Mouse (Mus musculus) c-Kit-positive CD71-negative TER-119-negative erythroid progenitor cells, embryonic 14.5 days (primary cell): Measurements from ENCODE around the gene Misp.

Experiments used
- DNase-seq: peaks from one replicate; pipeline ENCODE4 v3.0.0-alpha.2; 2013; ENCODE audit warnings: low read depth

Gene Misp

DNA sequence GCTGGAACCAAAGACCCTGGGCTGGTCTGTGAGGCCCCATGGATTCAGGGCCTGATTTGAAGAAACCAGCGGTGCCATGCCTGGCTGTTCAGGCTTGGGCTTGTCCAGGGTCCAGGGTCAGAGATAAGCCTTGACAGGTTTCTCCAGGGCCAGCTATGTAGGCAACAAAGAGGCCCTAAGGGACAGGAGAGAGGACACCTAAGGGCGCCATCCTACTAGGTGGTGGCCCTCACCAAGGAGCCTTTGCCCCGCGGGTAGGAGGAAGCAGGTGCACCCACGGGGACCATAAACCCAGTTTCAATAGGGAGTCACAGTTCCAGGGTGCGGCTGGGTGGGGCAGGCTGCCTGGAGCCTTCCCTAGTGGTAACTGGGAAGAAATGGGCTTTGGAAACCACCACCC, 2.2 kb downstream of the Misp start:
- DNase-seq: no peak

DNA sequence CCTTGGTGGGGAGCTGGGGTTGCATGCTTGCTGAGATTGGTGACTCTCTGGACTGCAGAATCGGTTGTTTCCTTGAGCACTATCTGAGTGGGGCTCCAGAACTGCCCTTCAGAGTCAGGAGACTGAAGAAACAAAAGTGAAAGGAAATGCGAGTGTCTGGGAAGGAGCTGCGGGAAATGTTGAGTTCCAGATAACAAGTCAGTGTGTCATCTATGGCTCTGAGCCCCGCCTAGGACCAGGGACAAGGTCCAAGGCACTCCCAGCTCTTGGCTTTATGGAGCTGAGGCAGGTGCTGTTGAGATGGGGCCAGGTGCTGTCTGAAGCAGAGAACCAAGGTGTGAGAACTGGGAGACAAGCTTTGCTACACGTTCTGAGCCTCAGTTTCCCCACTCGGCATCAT, 3.6 kb downstream of the Misp start:
- no peak for DNase-seq

DNA sequence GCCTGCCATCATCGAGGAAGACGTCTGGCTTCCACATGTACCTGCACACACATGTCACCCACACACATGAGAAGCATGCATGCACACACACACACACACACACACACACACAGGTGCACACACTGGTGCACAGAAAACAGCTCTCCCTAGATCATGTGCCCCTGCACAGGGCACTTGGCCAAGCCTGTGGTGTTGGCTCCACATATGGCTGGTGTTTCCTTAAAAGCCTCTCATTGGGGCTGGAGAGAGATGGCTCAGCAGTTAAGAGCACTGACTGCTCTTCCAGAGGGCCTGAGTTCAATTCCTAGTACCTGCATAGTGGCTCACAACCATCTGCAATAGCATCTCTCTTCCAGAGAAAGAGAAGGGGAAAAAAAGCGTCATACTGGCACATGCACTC, 10.8 kb downstream of the Misp start:
- DNase-seq: no peak

DNA sequence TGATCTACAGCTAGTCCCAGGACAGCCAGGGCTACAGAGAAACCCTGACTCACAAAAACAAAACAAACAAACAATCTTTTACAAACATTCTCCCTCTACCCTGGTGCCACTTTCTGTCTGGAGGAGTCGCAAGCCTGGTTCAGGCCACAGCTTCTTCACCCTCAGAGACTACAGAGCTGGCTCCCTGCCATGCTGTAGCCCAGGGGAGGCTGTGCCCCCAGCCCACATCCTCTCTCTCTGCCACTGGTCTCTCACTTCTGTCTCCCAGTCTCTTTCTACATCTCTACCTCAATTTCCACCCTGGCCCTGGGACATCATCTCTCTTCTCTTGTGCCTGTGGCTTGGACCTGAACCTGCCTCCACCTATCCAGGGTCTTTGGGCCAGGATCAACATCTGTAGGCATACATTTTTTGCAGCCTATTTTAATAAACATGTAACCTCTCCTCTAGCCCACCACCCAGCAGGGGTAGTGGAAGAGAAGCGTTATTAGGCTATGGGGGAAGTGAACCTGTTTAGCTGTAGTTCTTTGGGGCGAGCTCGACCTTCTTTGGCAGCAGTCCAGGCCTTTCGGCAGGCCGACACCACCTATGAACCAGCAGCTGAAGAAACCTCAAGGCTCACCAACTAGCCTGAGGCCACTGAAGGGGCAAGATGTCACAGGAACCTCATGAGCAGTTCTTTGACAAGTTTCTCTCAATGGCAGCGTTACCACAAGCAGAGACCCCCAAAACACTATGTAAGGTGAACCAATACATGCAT, 11.4 kb downstream of the Misp start:
- DNase-seq: no peak

DNA sequence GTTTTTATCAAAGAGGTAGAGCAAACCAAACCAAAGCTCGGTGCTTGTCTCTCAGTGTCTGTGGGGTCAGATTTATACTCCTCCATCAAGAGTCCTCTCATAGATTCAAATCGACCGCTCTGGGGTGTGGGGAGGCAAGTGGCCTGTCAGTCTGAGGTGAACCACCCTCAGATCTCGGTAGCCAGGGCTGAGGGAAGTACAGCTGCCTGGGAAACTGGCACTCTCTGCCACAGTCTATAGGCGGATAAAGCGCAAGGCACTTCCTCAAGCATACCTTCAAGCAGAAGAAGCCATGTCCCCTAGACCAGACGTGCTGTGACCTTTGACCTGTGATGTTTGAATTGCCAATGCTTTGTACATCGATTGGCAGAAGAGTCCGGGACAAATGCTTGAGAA, 12.0 kb downstream of the Misp start:
- no peak for DNase-seq

DNA sequence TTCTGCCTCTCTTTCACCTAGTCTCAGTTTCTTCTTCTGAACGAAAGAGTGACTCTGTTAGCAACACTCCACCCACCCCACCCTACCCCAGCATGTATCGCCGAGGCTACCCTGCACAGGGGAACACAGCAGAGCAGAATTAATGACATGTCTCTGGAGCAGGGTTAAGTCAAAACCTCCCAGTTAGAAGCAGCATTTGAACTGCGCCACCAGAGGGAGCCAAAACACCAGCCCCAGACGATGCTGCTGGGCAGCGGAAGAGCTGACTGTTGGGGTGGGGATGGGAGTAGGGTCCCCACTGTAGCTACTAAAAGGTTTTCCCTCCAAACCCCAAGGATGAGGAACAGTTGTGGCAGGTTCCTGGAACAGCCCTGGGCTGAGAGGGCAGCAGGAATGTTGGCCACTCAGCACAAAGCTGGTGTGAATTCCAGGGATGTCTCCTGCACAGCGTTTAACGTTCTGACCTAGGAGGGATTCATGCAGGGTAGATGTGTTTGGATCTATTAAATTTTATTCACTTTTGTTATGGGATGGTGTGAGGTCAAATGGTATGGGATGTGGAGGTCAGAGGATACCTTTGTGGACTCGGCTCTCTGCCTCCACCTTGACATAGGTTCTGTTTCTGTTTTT, 14.1 kb downstream of the Misp start:
- peak; percentile 64 for DNase-seq

DNA sequence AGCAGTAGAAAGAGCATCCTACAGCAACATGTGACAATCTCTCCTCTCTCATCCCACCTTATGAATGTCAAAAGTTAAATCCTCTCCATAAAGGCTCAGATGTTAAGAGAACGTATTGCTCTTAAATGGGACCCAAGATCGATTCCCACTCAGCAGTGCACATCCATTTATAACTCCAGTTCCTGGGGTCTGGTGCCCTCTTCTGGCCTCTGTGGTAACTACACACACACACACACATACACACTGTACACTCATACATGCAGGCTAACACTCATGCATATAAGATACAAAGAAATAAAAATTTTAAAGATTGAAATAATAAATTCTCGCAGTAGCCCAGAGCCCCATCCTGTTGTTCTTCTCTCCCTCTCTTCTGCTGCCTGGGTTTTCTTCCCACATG, 16.1 kb downstream of the Misp start:
- DNase-seq: no peak

DNA sequence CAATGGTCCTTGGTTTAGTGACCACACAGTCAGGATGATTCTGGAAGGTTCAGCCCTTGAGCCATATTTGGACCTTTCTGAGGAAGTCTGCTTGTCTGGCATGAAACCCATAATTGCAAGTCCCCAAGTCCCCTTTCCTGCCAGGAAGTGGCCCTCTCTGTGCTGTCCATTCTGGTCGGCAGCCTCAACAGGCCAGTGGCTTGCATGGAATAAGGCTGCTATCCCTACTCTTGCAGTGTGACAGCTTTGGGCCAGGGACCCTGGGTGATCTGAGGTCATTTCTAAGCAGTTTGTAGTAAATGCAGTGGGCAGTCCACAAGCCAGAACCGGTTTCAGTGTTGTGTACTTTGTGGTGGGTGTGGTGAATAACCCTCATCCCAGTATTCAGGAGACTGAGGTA, 17.4 kb downstream of the Misp start:
- no peak for DNase-seq

DNA sequence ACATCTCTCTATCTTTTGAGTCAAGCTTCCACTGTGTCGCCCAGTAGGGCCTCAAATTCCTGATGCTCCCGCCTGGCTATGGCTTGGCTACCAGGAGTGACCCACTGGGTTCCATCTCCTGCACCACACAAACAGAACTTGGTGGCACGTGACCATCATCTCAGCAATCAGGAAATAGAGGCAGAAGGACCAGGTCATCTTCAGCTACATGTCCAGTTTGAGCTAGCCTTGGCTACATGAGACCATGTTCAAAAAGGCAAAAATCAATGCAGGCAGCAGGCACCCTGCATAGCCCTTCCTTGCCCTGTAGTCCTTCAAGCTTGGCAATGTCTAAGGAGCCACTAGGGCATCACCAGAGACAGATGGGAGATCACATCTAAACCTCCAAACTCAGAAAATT, 19.3 kb downstream of the Misp start:
- DNase-seq: no peak

DNA sequence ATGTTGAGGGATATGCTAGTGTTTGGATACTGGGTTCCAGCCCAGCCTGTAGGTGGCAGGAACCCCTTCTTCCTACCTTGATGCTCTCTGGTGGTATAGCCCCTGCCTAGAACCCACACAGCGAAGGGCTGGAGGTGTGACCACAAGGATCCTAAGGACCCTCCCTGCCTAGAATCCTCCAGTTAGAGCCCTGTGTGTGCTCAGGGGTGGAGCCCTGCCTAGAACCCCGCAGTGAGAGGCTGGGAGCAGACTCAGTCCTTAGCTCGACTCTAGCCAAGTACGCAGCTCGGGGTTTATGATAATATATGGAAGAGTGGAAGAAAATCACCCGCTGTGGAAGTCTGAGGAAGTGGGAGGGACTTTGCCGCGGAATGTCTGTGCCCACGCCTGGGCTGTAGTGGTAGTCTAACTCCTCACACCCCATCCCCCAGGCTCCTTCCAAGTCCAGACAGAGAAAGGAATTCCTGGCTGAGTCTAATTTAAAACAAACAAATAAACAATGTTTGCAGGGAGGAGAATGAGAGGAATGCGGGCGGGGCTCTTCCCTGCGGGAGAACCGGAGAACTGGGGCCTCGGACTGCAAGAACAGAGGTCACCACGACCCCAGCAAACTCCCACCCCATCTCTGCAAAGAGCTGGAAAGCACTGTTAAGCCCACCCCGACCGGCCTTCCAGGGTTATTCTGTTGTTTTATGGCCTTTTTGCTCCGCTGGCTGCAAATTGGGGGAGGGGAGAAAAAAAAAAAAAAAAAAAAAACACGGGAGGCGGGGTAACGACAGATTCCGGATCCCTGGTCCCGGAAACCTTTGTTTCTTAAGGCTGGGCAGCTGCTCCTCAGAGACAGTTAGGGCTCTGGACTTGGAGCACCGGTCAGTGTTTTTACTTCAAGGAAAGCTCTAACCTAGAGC, 20.1 kb downstream of the Misp start:
- DNase-seq: no peak

DNA sequence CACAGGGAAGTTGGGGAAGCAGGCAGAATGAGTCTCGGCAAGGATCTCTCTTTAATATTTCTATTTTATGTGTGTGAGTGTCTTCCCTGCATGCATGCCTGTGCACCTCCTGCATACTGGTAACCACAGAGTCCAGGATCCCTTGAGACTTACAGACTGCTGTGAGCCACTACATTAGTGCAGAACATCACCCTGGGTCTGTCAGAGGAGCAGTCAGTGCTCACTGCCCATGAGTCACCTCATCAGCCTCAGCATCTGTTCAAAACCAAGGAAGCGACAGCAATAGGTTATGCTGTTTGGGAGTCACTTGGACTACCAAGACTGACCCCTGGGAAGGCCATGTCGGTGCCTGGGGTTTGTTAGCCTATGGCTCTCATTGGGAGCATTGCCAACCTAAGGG, 21.5 kb downstream of the Misp start:
- DNase-seq: no peak

DNA sequence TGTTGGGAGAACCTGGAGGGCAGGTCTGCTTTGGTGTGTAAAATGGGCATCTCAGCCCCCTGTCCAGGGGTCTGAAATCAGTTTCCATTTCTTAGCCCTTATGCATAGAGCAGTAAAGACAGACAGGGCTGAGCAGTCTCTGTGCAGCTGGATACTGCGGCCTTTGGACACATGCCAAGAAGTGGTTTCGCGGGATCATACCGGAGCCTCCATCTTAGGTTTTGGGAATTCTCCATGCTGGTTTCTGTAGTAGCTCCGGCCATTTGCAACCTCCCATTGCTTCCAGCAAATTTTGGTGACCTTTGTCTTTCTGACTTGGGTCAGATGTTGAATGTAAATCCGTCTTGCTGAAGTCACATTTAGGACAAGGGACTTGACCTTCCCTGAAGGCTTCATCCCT, 22.7 kb downstream of the Misp start:
- no peak for DNase-seq

DNA sequence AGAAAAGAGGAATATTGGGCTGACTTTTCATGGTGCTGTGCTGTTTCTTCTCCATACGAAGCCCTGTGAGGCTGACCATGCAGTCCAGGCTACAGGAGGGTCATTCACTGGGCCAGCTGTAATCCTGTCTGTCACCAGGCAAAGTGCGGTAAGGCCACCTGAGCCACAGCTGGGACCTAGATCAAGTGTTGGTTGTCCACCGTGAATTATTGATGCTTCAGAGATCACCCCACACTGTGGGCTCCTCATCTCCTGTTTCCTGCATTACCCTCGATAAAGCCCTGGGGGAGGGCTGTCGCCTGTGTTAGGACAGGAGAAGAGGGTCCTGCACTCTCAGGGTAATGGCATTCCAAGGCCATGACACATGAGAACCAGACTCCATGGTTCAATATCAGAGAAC, 25.8 kb downstream of the Misp start:
- no peak for DNase-seq

DNA sequence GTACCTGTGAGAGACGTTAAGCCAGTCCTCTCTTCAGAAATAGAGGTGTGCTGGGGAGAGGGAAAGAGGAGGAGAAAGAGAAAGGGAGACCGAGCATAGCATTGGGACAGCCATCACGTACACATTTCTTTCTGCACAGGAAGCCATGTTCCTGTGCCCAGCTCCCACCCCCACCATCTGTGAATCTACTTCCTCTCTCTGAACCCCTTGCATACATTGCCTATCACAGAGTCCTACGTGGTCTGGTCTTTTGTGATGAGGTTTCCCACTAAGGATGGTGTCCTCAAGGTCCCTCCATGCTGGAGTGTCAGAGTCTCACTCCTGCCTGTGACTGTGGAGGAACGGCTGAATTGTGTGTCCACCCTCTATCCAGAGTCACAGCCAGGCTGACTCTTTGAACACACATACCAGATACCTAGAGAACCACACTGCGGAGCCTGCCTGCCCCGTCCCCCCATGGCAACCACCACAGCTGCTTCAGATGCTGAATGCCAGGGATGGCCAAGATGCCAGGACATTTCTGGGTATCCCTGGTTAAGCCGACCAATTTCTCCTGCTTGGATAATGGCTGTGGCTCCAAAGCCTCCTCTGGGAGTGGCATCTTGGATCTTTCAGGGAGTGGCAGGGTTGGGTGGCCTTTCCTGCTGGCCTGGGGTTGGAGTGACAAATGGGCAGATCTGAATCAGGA, 29.3 kb downstream of the Misp start:
- no peak for DNase-seq

DNA sequence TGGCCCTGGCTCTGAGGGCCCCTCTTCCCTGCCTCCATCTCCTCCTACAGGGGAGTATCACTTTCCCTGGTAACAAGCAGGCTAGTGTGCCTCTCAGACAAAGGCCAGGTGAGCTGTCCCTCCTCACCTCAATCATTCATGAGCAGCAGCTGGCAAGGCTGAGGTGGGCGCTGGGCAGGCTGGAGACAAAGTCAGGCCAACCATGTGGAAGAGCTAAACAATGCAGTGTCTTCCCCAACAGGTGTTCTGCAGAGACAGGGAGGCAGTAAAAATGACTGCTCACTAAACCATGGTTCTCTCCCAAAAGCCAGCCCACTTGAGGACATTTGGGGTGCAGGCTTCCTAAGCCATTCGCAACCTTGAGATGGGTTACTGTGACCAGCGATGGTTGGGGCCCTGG, 30.9 kb downstream of the Misp start:
- no peak for DNase-seq

DNA sequence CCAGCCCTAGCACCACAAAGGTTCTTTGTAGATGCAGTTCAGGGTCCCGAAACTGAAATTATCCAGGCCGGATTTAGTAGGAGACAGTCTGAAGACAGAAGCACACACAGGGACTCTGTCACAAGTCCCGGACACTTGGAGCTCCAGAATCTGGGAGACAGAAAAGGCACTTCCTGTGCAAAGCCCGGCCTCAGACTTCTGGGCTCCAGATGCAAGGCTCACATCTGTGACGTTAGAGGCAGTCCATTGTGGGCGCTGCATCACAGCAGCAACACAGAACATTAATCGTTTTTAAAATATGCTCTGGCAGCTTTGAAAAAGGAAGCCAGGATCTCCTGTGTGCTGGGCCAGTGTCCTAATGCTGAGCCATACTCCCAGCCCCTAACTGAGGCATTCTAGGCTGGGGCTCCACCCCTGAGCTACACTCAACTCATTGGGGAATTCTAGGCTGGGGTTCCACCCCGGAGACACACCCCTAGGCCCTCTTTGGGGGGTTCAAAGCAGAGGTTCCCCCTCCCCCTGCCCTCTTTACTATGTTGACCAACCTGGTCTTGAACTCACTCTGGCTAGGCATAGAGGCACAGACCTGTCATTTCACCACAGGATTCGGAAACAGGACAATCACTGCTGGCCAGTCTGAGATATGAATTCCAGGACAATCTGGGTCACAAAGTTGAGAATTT, 31.5 kb downstream of the Misp start:
- no peak for DNase-seq

DNA sequence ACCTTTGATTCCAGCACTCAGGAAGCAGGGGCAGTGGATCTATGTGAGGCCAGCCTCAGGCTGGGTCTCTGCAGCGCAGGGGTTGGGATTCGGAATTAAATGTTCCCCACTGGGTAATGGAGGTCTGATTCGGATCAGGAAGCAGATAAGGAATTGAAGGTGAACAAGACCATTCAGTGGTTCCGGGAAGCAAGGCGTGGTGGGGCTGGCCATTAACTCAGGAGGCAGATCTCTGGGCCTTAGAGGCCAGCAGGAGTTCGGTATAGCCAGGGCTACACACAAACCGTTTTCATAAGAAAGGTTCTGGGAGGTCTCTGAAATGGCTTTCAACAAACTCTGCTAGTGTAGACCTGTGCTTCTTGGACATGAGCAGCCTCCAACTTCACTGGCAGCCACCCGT, 32.0 kb downstream of the Misp start:
- DNase-seq: no peak

DNA sequence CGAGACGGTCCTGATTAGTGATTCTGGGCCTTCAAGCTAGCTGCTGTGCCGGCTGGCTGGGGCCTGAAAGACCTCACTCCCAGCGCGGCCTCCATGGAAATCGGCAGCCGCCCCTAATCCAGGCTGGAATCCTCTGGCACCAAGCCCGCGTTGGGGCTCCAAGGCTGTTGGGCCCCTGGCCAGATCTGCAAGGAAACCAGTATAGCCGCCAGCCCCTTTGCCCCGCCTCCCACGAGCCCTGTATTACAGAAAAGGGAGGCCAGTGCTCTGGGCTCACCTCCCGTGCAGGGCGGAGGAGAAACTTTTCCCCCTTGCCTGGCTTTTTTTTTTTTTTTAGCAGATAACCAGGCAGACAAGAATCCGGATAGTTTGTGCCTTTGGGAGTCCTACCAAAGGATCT, 32.6 kb downstream of the Misp start:
- no peak for DNase-seq

DNA sequence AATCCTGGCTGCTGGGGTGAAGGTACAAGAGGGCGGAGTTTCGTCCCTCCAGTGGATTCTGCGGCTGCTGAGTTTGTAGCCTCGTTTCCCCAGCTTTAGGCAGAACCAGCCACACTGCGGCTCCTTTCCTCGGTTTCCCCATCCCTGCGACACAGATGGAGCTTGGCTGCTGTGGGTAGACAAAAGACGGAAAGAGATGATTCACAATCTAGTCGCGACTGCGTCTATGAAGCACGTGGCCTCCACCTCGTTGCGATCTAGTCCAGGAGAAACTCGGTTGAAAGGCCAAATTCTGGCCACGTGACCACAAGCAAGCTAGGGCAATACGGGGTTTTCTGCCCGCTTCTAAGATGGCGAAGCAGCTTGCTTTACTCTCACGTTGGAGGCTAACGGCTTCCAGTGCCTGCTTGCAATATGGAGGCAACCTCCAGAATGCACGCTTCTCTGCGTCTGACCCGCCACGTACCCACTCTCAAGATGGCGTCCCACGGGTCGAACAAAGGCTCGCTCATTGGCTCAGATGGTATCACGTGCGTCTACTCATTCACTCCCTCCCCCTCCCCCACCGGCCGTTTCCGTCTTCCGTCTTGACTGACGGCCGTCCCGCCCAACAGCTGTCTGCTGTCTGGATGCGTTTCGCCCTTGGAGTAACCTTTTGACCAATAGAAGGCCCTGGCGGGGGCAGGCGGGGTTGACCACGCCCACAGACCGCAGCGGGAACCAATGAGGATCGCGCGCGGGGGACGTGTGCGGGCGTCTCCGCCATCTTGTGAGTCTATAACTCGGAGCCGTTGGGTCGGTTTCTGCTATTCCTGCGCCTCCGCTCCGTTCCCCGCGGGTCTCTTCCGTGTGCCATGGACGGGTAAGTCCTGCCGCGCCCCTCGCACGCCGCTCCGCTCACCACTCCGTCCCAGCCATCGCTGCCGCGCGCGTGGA, 33.3 kb downstream of the Misp start, which contains the start of gene Ptbp1:
Ptbp1 (plus strand) TSS at position 568 of the 936 bp plus-strand sequence.
- peak; percentile 100 for DNase-seq

DNA sequence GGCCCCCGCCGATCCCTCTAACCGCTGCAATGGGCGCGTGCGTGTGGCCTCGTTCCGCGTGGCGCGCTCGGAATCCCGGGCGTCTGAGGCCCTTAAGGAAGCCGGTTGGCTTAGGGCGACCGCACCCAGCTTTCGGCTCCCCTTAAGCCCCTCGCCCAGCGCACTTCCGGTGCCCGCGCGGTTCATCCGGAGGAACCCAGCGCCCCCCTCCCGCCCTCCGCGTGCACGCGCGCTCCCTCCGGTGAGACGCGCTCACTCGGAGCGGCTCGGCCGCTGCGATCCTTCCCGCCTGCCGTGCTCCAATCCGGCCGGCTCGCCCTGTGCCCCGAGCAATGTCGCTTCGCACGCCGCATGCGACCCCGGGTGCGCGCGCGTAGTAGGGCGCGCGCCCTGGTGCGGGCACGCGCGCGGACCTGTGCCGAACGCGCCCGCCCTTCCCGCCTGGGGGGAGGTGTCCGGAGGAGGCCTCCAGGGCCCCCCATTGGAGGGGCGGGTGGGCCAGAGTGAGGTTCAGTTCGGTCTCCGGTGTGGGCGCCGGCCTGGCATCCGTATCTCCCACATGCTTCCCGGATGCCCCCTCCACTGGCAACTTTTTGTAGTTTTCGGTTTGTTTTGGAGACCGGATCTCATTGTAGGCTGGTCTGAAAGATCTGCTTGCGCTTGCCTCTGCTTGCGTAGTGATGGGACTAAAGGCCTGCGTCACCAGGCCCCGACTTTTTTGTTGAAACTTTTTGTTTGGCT, 34.2 kb downstream of the Misp start:
- DNase-seq: no peak
